Mouse (Mus musculus) effector memory CD4-positive, alpha-beta T cell, adult 7 months (primary cell): ENCODE data around the gene Tusc1. TPM values are rescaled to one million over a fixed set of nuclear protein-coding genes. Genes with fewer than 3 reads are reported as not detected.

Experiments used
- polyA plus RNA-seq: library from polyadenylated mRNA; unstranded; fragments of 100-300 nt; shearing (Covaris generic); gene quantifications from one replicate; pipeline ENCODE4 v1.2.1, GENCODE M21; 2017

Gene Tusc1
- 0.46 TPM for polyA plus RNA-seq

GRCm38 (mm10) chr4:93335118-93336003 lies at the start of gene Tusc1:
Tusc1 (minus strand) TSS chr4:93335511.

